Mouse (Mus musculus): ENCODE data around the gene Trmt44.
"Not testable (repeated sequence)": the region's sequence is repeated elsewhere in the genome, so short reads cannot be mapped to it uniquely, and the experiment has no call there.

Trmt44 gene

DNA sequence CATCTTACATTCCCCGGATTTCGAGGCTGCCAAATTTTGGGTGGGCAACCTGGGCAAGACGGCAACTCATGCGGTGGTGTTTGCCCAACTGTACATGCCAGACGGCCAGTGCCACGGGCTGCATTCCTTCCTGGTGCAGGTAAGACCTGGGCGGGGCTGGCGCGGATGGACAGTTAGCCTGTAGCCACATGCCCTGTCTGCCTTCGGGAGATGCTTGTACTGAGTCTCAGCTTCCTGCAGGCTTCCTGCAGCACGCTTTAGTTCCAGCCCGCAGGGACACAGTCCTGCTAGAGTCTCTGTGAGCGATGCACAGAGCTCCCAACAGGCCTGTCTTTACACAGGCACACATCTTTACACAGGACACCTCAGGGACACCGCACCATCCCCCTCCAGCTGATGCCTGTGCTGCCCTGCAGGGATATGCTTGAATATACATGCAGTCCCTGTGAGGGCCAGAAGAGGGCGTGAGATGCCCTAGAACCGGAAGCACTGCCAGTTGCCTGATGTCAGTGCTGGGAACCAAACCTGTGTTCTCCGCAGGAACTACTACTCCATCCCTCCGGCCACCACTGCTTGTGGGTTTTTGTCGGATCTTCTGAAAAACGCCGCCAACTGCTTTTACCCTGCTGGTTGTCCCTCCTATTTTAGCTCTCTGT is 17.3 kb upstream of the Trmt44 start:
- DNase-seq (ENCODE audit: low read depth in 1 of 2, low spot score in 2 of 2) = no peak

DNA sequence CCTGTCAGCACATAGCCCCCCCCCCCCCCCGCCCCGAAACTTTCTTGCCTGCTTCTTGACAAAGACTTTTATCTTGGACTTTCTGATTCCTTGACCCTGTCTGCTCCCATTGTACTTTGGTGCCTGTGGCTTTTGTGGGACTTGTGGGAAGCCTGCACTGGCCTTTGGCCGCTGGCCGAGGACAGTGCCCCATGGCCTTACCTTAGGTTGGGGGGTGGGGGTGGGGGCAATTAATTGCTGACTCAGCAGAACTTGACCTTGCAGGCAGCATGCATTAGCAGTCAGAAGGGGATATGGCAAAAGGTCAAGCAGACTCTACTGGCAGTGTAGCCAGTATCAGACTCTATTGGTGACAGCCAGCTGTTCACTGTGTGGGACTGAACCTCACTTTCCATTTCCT is 16.6 kb upstream of the Trmt44 start:
- DNase-seq (ENCODE audit: low read depth in 1 of 2, low spot score in 2 of 2) = no peak

GRCm38 (mm10) chr5:35584259-35584658 is 9.4 kb upstream of the Trmt44 start:
- not testable (repeated sequence) for DNase-seq (ENCODE audit: low read depth in 1 of 2, low spot score in 2 of 2)

GRCm38 (mm10) chr5:35583221-35583783 is 8.4 kb upstream of the Trmt44 start:
- DNase-seq (ENCODE audit: low read depth in 1 of 2, low spot score in 2 of 2) = peak; percentile 48 to 58

DNA sequence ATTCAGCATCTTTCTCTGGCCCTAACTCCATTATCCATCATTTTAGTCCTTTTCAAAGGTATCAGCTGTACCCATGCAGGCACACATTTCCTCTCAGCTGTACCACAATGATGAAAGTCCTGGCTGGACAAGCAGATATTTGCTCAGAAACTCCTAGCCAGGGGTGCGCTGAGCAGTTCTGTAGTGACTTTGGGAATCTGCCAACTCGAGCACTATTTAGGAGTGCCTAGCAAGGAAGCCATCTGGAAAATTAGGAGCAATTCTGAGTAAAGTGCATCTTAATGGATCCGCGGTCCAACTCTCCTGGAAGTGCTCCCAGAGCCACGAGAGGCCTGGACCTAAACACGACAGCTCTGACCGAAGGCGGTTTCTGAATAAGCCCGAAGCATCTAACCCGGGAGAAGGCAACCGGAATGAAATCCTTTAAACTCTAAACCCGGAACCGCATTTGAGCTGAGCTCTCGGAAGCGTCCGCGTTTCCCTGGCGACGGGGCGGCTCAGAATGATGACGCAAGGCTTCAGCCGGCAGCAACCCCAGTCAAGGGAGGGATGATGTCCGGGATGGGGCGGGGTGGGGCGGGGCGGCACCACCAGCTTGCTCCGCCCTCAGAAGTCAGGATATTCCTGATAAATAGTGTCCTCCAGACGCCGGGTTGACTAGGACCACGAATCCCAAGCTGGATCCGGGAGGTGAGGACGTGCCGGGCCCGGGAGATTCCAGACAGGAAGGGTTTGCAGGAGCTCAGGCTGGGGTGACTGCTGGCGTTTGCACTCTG is 7.8 kb upstream of the Trmt44 start, which contains the start of gene Acox3:
Gene Acox3, plus strand, starts transcription at position 596 of the 776 bp plus-strand sequence.
- DNase-seq (ENCODE audit: low read depth in 1 of 2, low spot score in 2 of 2) = peak; percentile 73 to 83

DNA sequence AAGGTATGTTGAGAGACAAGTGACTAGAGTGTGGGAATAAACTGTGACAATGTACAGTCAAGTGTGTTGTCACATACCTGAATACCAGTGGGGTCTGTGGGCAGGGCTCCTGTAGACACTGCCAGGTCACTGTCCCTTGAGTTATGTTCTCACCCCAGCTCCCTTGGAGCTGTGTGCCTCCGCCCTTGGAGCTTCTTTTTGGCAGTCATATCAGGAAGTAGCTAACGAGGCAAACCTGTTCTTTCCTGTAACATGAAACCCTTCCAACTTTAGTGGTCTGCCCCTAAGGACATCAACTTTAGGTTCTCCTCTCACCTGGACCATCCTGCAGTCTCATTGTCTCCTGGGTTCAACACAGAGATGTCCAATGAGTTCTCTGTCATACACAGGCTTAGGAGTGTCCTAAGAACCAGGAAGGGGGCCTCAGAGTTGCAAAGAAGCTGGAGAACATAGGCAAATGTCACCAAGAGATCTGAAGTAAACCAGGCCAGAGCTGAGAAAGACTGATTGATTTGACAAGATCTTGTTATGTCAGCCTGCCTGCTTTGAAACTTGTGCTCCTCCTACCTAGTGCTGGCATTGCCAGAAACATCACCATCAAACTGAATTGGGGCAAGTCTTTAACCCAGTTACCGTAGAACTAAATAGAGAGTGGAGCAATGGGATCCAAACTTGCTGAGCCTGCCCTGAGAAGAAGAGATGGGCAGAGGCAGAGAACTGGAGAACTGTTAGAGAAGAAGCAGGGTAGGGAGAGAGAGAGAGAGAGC is 5.5 kb upstream of the Trmt44 start:
- DNase-seq (ENCODE audit: low read depth in 1 of 2, low spot score in 2 of 2) = no peak

GRCm38 (mm10) chr5:35579247-35579893 is 4.5 kb upstream of the Trmt44 start:
- DNase-seq (ENCODE audit: low read depth in 1 of 2, low spot score in 2 of 2) = no peak

DNA sequence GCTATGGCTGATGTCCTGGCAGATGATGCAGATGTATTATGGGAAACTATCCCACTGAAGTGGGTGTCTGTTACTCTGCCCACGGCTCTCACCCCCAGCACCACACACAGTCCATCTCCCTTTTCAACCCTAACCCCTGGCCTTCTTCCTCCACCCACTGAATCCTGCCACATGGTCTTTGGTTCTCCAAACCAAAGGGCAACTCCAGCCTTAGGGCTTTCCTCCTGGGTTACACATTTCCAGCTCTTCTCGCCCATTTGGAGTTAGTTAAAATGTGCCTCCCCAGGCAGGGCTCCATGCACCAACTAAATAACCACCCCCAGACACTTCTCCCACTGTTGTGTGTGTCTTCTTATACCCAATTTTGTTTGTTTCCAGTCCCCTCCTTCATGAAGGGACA is 3.5 kb upstream of the Trmt44 start:
- DNase-seq (ENCODE audit: low read depth in 1 of 2, low spot score in 2 of 2) = no peak

DNA sequence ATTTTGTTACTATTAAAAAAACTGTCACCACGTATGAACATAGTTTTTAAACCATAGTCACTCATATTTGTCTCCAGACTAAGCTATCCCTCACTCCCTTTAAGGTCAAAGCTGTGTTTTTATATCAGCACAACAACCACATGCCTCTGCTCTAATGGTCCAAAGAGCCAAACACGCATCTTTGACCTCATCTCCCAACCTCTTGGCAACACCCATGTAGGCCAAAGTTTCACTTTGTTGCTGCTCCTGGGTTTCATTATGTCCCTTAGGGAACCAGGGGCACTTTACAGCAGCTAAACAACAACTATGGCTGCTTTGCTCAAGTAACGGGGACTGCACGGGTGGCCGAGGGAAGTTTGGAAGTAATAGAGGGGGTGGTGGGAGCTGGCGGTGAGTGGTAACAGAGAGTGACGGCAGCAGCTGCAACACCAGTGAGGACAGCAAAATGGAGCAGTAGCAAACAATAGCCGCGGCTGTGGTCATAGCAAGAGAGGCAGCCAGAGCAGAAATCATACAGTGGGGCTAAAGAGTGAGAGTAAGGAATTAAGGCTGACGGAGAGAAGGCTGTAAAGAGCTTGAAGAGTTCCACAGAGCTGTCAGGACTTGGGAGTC is 1.6 kb upstream of the Trmt44 start:
- no peak for DNase-seq (ENCODE audit: low read depth in 1 of 2, low spot score in 2 of 2)

DNA sequence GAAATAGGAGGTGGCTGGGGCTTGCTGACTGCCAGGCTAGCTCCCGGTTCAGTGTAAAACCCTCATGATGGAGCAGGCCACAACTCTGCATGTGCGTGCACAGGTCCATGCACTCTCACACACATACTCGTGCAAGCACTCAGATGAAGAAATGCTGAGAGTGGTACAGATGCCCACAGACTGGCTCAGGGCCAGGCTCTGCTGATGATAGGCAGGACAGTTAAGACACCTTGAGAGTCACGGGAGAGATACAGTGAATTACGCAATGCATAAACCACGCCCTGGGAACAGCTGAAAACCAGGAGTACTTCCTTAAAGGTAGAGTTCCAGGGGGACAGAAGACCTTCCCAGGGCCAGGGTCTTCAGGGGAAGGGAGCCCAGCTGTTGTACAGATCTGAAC is 3.3 kb downstream of the Trmt44 start:
- no peak for DNase-seq (ENCODE audit: low read depth in 1 of 2, low spot score in 2 of 2)

- no peak for DNase-seq (ENCODE audit: low read depth in 1 of 2, low spot score in 2 of 2)
Measured at GRCm38 (mm10) chr5:35566632-35567031, 8.2 kb downstream of the Trmt44 start.

GRCm38 (mm10) chr5:35565217-35565616 is 9.7 kb downstream of the Trmt44 start:
- no peak for DNase-seq (ENCODE audit: low read depth in 1 of 2, low spot score in 2 of 2)

- DNase-seq (ENCODE audit: low read depth in 1 of 2, low spot score in 2 of 2) = peak in 1 of 2 experiments; percentile 44
Measured at GRCm38 (mm10) chr5:35563449-35563848, 11.4 kb downstream of the Trmt44 start.

DNA sequence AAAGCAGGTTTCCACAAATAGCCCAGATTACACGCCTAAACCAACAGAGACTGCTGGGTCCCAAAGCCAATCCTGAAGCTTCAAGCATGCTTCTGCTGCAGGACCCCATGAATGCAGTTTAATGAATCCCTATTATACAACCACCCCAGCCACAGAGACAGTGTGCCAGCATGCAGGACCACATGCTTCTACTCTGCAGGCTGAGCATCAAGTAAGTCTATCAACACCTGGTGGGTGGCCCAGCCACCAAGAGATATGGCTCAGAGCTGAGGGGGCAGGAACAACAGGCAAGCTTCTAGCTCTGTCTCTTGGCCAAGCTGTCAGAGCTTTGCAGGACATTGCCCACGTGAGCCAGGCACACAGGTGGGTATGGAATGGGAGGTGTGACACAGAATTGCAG is 12.3 kb downstream of the Trmt44 start:
- no peak for DNase-seq (ENCODE audit: low read depth in 1 of 2, low spot score in 2 of 2)

DNA sequence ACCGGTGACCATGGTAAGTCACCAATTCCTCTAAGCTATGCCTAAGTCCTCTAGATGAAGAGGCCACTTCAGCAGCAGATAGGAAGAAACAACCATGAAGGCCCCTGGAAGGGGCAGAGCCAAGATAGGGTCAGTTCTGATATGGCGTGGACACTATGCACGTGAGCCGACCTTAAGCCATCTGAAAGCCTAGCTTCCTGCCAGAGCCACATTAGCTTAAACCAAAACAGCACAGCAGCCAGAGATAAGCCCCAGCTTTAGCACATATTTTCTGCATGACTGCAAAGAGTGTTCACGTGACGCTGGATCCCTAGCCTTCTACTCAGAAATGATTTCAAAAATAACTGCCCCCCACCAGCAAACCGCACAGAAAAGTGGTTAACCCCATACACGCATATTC is 15.4 kb downstream of the Trmt44 start:
- no peak for DNase-seq (ENCODE audit: low read depth in 1 of 2, low spot score in 2 of 2)

- DNase-seq (ENCODE audit: low read depth in 1 of 2, low spot score in 2 of 2) = no peak
Measured at GRCm38 (mm10) chr5:35557946-35558621, 16.8 kb downstream of the Trmt44 start.

DNA sequence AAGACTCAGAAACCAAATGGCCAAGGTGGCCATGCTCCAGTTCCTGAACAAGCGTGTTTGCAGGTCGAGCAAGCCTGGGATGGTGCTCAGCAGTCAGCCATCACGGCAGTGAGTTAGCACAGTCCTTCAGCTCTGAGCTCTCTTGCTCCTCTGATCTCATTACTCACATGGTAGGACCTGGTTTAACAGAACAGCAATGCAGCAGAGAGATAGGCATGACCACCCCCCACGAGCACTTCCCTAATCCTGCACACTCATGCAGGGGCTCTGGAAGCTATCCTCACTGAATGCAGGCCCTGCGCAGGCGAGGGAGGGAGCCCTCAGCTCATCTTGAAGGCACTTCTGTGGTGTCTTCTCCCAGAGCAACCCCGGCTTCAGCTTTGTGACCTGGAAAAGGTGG is 18.5 kb downstream of the Trmt44 start:
- no peak for DNase-seq (ENCODE audit: low read depth in 1 of 2, low spot score in 2 of 2)

DNA sequence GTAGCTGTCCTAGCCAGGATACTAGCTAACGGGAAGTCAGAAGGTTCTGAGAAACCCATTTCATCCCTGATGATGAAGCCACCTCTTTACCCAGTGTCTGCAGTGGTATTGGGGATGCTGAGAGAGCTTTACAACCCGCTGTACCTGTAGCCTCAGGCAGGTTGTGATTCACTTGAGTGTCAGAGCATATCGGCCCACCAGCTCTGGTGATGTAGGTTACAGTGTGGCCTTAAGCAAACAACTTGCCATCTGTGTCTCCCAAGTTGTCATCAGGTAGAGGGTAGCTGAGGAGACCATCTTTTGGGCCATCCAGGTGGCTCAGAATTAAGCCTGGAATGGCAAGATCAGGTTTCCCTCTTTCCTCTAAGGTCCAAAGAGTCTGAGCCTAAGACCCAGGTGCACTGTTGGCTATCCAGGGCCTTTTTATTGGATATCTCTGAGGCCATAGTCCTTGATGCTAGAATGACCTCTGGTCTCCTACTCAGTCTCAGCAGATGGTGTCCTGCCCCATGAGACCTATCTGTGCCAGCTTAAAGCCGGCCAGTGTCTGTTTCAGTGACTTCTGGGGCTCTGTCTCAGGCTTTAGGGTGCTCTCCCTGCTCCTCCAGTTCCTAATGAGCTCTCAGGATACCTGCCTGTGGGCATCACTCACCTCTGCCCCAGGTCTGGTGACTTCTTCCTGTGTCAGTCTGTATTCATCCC is 21.9 kb downstream of the Trmt44 start:
- DNase-seq (ENCODE audit: low read depth in 1 of 2, low spot score in 2 of 2) = no peak

All from monocyte, adult 2 months (primary cell).